Mouse (Mus musculus) myocyte (in vitro differentiated cells): Measurements from ENCODE around the gene Sirt3. TPM values are rescaled to one million over a fixed set of nuclear protein-coding genes. Genes with fewer than 3 reads are reported as not detected.

Experiments
- H3K27me3 ChIP-seq: one replicate; pipeline ENCODE4 v1.6.1; 2011; ENCODE audit not compliant: control insufficient read depth, insufficient read depth, insufficient read length
- H3K36me3 ChIP-seq: one replicate; pipeline ENCODE4 v1.6.1; 2011; ENCODE audit not compliant: control insufficient read depth, insufficient read depth
- H3K4me2 ChIP-seq: one replicate; pipeline ENCODE4 v1.6.1; 2011; ENCODE audit warnings: low read depth, control low read depth
- H3K4me3 ChIP-seq: one replicate; pipeline ENCODE4 v1.5.1; 2011; ENCODE audit warnings: mild to moderate bottlenecking, control low read depth, moderate library complexity
- H3K79me2 ChIP-seq: one replicate; pipeline ENCODE4 v1.6.1; 2011; ENCODE audit not compliant: control insufficient read depth, insufficient read depth
- H3ac ChIP-seq: one replicate; pipeline ENCODE4 v1.6.1; 2011; ENCODE audit not compliant: control insufficient read depth, insufficient read length
- CEBPB ChIP-seq: IDR thresholded peaks from 2 replicates; pipeline ENCODE4 v1.6.1; 2011; ENCODE audit warnings: mild to moderate bottlenecking, moderate library complexity; ENCODE audit not compliant: poor library complexity, insufficient read depth, severe bottlenecking
- E2F4 ChIP-seq: IDR thresholded peaks from one replicate; pipeline ENCODE4 v1.6.1; 2011; ENCODE audit warnings: mild to moderate bottlenecking, control low read depth, moderate library complexity; ENCODE audit not compliant: insufficient read depth
- MAX ChIP-seq: IDR thresholded peaks from one replicate; pipeline ENCODE4 v1.6.1; 2011; ENCODE audit warnings: low read depth, mild to moderate bottlenecking, control low read depth
- MYOD1 ChIP-seq, 3 experiments: IDR thresholded peaks; one replicate each; pipeline ENCODE4 v1.6.1; 2011; ENCODE audit warnings: control low read depth in 2 of 3, low read depth in 2 of 3, mild to moderate bottlenecking in 2 of 3, moderate library complexity in 1 of 3; ENCODE audit not compliant: insufficient read length in 2 of 3, control insufficient read depth in 1 of 3
- MYOG ChIP-seq, 3 experiments: IDR thresholded peaks; one replicate each; pipeline ENCODE4 v1.6.1; 2011; ENCODE audit warnings: control low read depth in 2 of 3, low read depth in 2 of 3, mild to moderate bottlenecking in 2 of 3; ENCODE audit not compliant: insufficient read length in 2 of 3, control insufficient read depth in 1 of 3, insufficient read depth in 1 of 3
- POLR2A ChIP-seq: IDR thresholded peaks from one replicate; pipeline ENCODE4 v1.6.1; 2011; ENCODE audit warnings: low read depth, mild to moderate bottlenecking, control low read depth, moderate library complexity; ENCODE audit not compliant: insufficient read length
- POLR2AphosphoS2 ChIP-seq: IDR thresholded peaks from one replicate; pipeline ENCODE4 v1.6.1; 2011; ENCODE audit warnings: low read depth, control low read depth; ENCODE audit not compliant: insufficient read length
- REST ChIP-seq: IDR thresholded peaks from one replicate; pipeline ENCODE4 v1.6.1; 2011; ENCODE audit warnings: mild to moderate bottlenecking, control low read depth, moderate library complexity; ENCODE audit not compliant: insufficient read depth, insufficient read length
- SRF ChIP-seq: IDR thresholded peaks from one replicate; pipeline ENCODE4 v1.6.1; 2011; ENCODE audit warnings: low read depth; ENCODE audit not compliant: control insufficient read depth, insufficient read length
- TCF12 ChIP-seq: IDR thresholded peaks from one replicate; pipeline ENCODE4 v1.6.1; 2011; ENCODE audit warnings: mild to moderate bottlenecking, control low read depth; ENCODE audit not compliant: poor library complexity, insufficient read depth, severe bottlenecking
- TCF3 ChIP-seq: IDR thresholded peaks from one replicate; pipeline ENCODE4 v1.6.1; 2011; ENCODE audit warnings: low read depth, control low read depth; ENCODE audit not compliant: insufficient read length
- USF1 ChIP-seq: IDR thresholded peaks from one replicate; pipeline ENCODE4 v1.6.1; 2011; ENCODE audit warnings: low read depth, mild to moderate bottlenecking, control low read depth, moderate library complexity
- polyA plus RNA-seq: library from polyadenylated mRNA; unstranded; fragments of >200 nt; fragmentation: generic; extraction: Trizol; gene quantifications from one replicate; pipeline ENCODE4 v1.2.1, GENCODE M21; 2012; ENCODE audit warnings: missing spikeins

Sirt3 gene
- polyA plus RNA-seq, 1 experiment, result 28.8 TPM

- Histone ChIP-seq H3K4me2 (no peak overlapping the region), H3ac (no peak overlapping the region), H3K79me2 (no peaks in the 10 kb centered on the region), H3K36me3 (peaks cover 7% of the 10 kb centered on the region), H3K4me3 (no peak overlapping the region), H3K27me3 (no peaks in the 10 kb centered on the region)
- TF ChIP-seq MAX, result no peak
- TF ChIP-seq REST, result no peak
Observed at GRCm38 (mm10) chr7:140903212-140903611, 21.1 kb upstream of the Sirt3 start.

GRCm38 (mm10) chr7:140902036-140902875 lies 20.1 kb upstream of the Sirt3 start:
- Histone ChIP-seq H3K36me3 (peaks cover 7% of the 10 kb centered on the region), H3K79me2 (no peaks in the 10 kb centered on the region), H3K27me3 (no peaks in the 10 kb centered on the region), H3K4me2 (no peak overlapping the region), H3ac (no peak overlapping the region), H3K4me3 (no peak overlapping the region)
- TF ChIP-seq REST (no peak), TCF12 (no peak), MYOD1 (IDR thresholded peaks at IDR 0.05; ENCODE audit: control insufficient read depth in 1 of 3, insufficient read length in 2 of 3, low read depth in 2 of 3) (no peak), MAX (no peak), TCF3 (no peak), POLR2AphosphoS2 (no peak), SRF (no peak), CEBPB (no peak), POLR2A (no peak), E2F4 (no peak), MYOG (IDR thresholded peaks at IDR 0.05; ENCODE audit: control insufficient read depth in 1 of 3, insufficient read depth in 1 of 3, insufficient read length in 2 of 3, low read depth in 2 of 3) (no peak), USF1 (no peak)

- Histone ChIP-seq H3K4me2 (peak within 1 kb of the TSS; percentile 61), H3K79me2 (no peaks in the 10 kb centered on the region), H3K36me3 (peaks cover 12% of the 10 kb centered on the region), H3K4me3 (peak within 1 kb of the TSS; percentile 28), H3ac (no peak within 1 kb of the TSS), H3K27me3 (no peaks in the 10 kb centered on the region)
- TF ChIP-seq CEBPB, result no peak
- TF ChIP-seq POLR2AphosphoS2, result peak; percentile 61
- peak; percentile 62 to 94 (median 84) for TF ChIP-seq MYOG (IDR thresholded peaks at IDR 0.05; ENCODE audit: control insufficient read depth in 1 of 3, insufficient read depth in 1 of 3, insufficient read length in 2 of 3, low read depth in 2 of 3)
- peak; percentile 56 for TF ChIP-seq TCF12
- peak; percentile 65 to 80 (median 76) for TF ChIP-seq MYOD1 (IDR thresholded peaks at IDR 0.05; ENCODE audit: control insufficient read depth in 1 of 3, insufficient read length in 2 of 3, low read depth in 2 of 3)
- TF ChIP-seq POLR2A, result peak; percentile 68
- TF ChIP-seq TCF3, result no peak
Observed at GRCm38 (mm10) chr7:140900220-140900619, 18.1 kb upstream of the Sirt3 start, which contains the start of gene Cox8b. Cox8b (minus strand) TSS chr7:140900446.

- Histone ChIP-seq H3K4me3 (peak overlapping the region; percentile 28), H3ac (no peak overlapping the region), H3K27me3 (no peaks in the 10 kb centered on the region), H3K36me3 (peaks cover 18% of the 10 kb centered on the region), H3K4me2 (peak overlapping the region; percentile 61), H3K79me2 (no peaks in the 10 kb centered on the region)
- no peak for TF ChIP-seq MYOG (IDR thresholded peaks at IDR 0.05; ENCODE audit: control insufficient read depth in 1 of 3, insufficient read depth in 1 of 3, insufficient read length in 2 of 3, low read depth in 2 of 3)
- no peak for TF ChIP-seq E2F4
- TF ChIP-seq POLR2AphosphoS2, result no peak
- no peak for TF ChIP-seq REST
- no peak for TF ChIP-seq USF1
- no peak for TF ChIP-seq SRF
- TF ChIP-seq TCF3, result no peak
- no peak for TF ChIP-seq MAX
- TF ChIP-seq CEBPB, result no peak
- TF ChIP-seq MYOD1 (IDR thresholded peaks at IDR 0.05; ENCODE audit: control insufficient read depth in 1 of 3, insufficient read length in 2 of 3, low read depth in 2 of 3), result no peak
- no peak for TF ChIP-seq TCF12
- TF ChIP-seq POLR2A, result no peak
Observed at GRCm38 (mm10) chr7:140899121-140899520, 17.0 kb upstream of the Sirt3 start.

- Histone ChIP-seq H3K4me3 (no peak overlapping the region), H3K79me2 (no peaks in the 10 kb centered on the region), H3ac (no peak overlapping the region), H3K36me3 (peaks cover 18% of the 10 kb centered on the region), H3K27me3 (no peaks in the 10 kb centered on the region), H3K4me2 (no peak overlapping the region)
- TF ChIP-seq POLR2A, result no peak
- TF ChIP-seq POLR2AphosphoS2, result no peak
- no peak for TF ChIP-seq USF1
- no peak for TF ChIP-seq CEBPB
- no peak for TF ChIP-seq TCF12
- no peak for TF ChIP-seq REST
- TF ChIP-seq SRF, result no peak
- no peak for TF ChIP-seq MAX
- TF ChIP-seq TCF3, result no peak
- no peak for TF ChIP-seq MYOD1 (IDR thresholded peaks at IDR 0.05; ENCODE audit: control insufficient read depth in 1 of 3, insufficient read length in 2 of 3, low read depth in 2 of 3)
- TF ChIP-seq MYOG (IDR thresholded peaks at IDR 0.05; ENCODE audit: control insufficient read depth in 1 of 3, insufficient read depth in 1 of 3, insufficient read length in 2 of 3, low read depth in 2 of 3), result no peak
- TF ChIP-seq E2F4, result no peak
Observed at GRCm38 (mm10) chr7:140897863-140898262, 15.8 kb upstream of the Sirt3 start.
